Mouse (Mus musculus): Measurements from ENCODE around the gene Neurl1b.
A peak's percentile ranks its signal among the peaks of the same experiment; 100 is the strongest.

The Neurl1b gene

DNA sequence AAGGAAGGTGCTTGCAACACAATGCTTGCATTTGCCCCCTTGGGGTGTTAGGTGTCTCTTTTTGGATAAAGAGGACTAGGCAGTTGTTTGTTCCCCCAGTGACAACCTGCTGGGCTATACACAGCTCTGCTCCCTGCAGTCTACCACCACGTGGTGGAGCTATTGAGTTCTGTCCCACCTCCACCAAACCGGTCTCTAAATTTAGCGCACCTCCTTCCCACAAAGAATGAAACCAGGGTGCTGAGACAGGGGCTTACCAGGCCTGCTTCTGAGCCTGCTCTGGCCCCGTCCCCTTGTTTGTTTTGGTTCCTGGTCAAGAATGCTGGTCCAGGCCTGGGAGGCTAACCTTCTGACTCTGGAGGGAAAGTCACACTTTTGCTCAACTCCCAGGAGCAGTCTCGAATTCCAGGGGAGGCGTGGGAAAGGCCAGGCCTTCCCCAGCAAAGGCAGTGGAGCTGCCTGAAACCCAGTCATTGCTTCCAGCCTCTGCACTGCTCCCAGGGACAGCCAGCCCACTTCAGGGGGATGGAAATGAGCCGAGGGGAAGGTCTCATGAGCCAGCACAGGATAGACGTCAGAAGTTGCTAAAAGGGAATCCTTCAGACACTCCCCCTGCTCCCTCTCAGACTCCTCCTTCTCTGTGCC, 37.1 kb downstream of the Neurl1b start:
- peak; percentile 42 for DNase-seq (ENCODE audit: low read depth, low spot score)

DNA sequence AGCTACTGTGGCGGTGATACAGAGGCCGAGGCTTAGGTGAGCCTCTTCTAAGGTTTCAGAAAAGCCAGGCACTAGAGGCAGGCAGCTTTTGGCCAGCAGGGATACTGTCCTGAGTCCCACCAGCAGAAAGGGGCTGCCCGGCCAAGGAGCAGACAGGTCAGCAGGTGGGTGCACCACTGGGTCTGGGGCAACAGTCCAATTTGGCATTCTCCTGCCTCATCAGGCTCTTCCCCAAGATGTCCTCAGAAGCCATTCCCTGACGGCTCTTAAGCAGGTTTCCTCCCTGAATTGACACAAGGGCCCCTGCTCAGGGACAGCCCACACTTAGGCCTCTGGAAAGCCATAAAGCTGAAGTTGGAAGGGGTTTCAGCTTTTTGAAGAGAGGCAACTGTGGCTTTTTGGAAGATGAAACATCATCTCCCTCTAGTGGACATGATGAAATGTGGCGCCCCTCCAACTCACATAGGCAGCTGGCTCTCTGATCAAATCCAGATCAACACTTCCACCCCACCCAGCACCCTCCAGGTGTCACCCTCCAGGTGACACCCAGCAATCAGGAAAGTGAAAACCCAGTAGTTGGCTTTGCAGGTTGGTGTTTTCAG, 37.8 kb downstream of the Neurl1b start:
- peak; percentile 51 for DNase-seq (ENCODE audit: low read depth, low spot score)

DNA sequence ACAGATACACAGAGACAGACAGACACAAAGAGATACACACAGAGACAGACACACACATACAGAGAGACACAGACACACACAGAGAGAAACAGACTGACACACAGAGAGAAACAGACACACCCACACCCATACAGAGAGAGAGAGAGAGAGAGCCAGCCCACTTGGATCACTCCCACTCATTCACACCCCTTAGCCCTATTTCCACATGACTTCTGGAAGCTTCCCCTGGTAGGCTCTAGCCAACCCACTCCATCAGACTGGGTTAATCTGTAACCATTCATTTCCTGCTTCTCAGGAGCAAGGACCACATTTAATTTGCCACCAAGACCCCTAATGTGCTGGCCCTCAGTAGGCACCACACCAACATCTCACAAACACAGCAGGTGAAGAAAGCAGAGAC, 42.9 kb downstream of the Neurl1b start:
- DNase-seq (ENCODE audit: low read depth, low spot score) = no peak

DNA sequence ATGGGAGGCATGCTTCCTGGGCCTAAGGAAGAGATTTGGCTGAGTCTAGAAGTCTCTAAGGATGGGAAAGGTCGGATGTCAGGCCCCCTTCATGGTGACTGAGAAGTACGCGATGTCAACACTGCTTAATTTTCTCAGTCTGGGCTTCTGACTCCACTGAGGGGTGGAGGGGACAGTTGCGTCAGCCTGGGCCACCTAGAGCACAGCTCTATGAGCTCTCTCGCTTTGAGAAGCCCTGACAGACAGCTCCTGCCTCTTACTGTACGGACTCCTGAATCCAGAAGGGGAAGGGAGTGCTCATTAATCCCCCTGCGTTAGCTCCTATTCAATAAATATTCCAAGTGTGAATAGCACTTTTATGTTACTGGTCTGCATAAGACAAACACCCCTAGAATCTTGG, 43.4 kb downstream of the Neurl1b start:
- no peak for DNase-seq (ENCODE audit: low read depth, low spot score)

DNA sequence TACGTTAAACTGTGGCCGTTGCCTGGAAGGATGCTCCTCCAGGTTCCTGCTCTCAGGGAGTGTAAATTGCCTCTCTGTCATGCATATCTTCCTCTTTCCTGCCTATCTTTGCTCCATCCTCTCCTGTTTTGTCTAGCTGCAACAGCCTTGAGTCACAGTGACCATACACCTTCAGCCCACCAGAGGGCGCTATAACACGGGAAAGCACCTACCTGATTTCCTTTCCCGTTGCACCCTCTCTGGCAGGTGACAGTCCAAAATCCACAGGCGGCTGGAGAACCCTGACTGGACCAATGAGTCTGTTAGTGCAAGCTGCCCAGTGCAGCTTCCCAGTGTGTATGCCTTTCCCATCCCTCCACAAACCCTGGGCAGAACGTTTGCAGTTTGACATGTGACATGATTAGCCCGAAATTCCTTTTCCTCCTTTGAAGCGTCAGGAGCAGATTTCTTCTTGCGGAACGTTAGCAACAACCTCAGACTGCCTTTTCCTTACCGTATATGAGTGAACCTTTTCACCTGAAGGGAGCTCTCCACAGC, 48.1 kb downstream of the Neurl1b start:
- DNase-seq (ENCODE audit: low read depth, low spot score) = peak; percentile 64

DNA sequence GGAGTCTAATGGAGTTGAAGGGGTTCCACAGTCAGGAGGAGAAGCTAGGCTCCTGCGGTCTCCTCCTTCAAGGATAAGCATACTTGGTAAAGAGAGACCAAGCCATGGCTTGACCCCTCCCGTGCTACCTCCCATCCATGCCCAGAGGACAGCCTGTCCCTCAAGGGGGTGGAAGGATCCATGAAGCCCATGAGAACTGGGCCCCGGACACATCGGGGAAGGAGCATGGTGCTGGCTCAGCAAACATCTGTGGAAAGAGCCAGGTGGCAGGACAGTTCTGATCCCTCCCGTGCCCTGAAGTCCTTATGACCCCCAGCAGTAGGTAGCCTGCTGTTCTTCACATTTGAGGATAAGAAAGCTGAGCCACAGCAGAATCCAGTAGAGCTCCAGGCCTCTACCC, 48.8 kb downstream of the Neurl1b start:
- no peak for DNase-seq (ENCODE audit: low read depth, low spot score)

DNA sequence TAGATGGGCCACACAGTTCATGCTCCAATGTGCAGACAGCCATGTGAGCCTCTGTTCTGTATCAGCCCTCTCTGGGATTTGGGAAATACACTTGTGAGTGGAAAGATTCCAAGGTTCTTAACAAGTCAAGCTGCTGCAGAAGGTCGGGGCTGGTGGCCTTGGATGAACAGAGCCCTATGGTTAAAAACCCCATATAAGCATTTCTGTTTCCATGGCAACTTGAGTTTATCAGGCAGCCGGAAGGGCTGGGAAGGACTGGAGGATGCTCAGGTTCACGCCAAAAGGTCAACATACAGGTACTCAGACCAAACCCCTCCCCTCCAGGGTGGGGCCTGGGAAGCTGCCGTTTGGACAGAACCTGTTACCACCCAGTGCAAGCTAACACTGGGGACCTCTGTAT, 49.4 kb downstream of the Neurl1b start:
- no peak for DNase-seq (ENCODE audit: low read depth, low spot score)

DNA sequence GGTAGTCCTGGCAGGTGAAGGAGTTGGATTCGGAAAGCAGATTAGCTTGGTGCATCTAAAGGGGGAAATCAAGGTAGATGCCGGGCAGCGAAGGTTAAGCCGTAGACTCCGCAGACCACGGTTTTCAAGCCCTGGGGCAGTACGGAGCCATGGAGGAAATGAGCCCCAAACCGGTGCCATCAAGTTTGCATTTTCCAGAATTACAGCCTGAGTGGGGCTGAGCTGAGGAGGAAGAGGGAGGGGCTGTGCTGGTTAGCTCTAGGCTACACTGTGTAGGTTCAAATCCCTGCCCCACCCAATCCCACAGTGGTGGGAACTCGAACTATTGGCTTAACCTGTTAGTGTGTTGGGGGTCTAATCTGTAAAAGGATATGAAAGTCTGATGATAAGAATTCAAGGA, 49.9 kb downstream of the Neurl1b start:
- no peak for DNase-seq (ENCODE audit: low read depth, low spot score)

DNA sequence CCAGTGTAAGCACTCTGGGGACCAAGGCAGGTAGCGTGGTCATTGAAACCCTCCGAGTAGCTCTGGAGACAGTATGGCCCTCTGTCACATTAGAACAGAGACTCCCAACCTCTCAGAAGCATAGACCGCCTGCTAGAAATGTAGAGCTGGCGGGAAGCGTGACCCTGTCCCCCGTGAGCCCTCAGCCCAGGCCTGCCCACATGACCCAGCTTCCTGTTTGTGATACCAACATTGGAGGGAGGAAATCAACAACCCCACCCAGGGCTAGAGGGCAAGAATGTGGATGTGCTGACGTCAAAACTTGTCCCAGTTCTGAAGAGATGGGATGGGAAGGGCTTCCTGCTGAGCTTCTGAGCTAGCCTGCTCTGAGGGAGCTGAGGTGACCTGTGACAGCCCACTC, 50.3 kb downstream of the Neurl1b start:
- DNase-seq (ENCODE audit: low read depth, low spot score) = no peak

DNA sequence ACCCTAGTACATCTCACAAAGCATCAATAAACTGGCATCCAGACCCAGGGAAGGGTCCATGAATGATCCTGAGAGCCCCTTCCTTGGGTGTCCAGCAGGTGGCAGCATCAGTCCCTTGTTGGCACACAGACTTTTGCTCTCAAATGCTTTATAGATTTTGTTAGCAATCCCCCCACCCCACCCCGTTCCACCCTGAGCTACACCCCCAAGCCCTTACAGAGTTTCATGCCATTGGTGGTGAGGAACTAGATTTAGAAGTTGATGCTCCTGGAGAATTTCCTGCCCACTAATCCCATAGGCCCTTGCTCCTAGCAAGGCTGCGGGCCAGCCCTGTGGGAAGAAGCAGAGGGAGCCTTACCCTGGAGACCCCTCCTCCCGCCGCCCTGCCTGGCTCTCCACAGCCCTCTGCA, 52.1 kb downstream of the Neurl1b start:
- DNase-seq (ENCODE audit: low read depth, low spot score) = peak; percentile 74

DNA sequence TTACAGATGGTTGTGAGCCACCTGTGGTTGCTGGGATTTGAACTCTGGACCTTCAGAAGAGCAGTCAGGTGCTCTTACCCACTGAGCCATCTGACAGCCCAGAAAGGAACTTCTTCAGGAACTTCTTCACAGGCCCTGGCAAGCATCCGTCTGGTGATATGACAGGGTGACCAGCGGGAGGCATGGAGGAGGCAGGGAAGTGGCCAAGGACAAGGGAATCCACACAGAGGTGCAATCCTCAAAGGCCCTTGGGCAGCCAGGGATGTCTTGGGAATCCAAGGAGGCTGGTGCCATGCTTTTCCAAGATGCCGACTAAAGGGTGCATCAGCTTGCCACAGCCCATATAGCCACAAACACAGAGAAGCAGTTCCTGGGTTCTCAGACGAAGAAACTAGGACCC, 53.0 kb downstream of the Neurl1b start:
- no peak for DNase-seq (ENCODE audit: low read depth, low spot score)

DNA sequence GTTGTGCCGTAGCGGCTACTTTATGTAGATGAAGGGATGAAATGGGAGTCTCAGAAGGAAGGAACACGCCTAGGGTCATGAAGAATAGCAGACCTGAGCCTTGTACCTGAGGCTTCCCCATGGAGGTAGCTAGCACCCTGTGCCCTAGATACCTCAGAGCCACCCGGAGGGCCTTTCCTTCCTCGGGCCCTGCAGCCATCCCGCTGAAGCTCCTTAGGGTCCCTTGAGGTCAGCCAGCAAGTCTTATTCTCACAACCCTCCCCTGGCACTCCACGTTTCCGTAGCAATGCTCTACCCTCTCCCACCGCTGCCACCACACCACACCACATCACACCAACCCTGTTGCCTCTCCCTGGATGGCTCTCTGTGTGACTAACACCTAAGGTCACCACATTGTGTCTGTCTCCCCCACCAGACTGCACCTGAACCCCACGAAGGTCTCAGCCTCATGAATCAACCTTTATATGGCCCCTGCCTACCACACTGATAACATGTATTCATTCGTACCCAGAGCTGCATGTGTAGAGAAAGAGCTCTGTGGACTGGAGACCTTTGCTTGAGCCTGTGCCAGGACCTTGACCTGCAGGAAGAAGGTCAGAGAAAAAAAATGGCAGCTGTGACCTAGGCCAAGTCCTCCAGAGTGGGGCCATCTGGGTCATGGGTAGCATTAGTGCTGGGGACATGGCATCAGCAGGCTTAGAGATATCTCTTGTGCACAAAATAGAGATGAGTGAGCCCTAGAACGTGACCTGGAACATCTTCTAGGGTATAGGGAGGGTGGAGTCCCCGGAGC, 53.7 kb downstream of the Neurl1b start:
- DNase-seq (ENCODE audit: low read depth, low spot score) = no peak

DNA sequence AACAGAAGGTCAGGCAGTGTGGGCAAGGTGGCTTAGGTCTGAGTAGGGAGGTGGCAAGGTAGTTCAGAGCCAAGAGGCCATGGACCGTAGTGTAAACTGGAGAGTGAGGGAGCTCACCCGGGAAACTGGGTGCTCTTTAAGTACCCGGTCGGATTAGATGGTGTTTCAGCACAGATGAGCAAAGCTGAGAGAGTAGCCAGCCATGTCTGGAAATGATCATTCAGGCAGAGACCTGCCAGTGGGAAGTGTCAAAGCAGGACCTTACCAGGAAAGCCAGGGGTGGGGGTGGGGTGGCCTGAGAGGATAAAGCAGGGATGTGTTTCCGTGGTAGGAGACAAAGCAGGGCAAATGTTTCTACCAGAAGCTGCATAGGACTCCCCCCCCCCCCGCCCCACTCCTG, 62.2 kb downstream of the Neurl1b start:
- DNase-seq (ENCODE audit: low read depth, low spot score) = peak; percentile 17

DNA sequence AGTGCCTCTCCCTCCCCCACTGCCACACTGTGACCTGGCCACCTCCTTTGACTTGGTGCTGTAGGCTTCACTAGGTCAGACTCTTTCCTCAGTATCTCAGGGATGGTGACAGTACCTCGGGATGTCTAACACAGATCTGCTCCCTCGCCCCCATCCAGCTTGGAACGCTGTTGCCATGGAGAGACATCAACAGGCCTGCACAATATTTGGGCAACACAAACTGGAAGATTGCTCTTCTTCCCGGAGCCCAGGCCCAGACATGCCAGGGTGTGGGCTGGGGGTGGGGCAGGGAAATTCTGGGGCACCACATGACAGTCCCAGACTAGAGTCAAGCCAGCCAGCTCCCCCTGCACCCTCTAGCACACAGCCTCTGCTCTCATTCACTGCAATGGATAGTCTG, 64.0 kb downstream of the Neurl1b start:
- no peak for DNase-seq (ENCODE audit: low read depth, low spot score)

DNA sequence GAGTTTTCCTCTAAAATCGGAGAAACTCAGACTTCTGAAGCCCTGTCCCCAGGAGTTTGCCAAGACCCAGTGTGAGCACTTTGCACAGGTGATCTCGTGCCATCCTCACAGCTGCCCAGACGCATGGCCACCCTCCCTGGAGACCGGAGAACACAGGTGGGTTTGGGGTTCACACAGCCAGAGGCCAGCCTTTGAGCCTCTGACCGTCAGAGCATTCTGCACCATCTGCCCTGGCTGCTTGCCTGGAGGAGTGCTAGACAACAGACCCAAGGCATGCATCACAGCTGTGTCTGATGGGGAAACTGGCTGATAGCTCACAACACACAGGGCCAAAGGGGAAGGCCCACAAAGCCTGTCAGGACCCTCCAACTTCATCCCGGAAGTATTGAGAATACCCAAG, 65.0 kb downstream of the Neurl1b start:
- no peak for DNase-seq (ENCODE audit: low read depth, low spot score)

DNA sequence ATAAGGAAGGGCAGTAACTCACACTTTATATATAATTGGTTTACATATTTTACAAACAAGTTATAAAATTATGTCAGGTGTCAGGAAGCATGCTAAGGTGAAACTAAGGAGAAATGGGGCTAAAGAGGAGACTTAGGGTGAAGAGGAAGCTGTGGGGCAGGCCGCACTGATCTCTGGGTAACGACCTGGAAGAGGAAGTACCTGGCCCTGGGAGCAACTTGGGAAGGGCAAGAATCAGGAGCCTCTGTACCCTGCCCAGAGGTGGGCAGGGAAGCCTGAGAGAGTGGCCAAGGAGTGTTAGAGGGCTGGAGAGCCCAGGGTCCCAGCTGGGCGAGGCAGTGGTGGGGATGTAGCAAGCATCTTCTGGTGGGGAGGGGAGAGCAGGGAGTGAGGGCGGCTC, 66.3 kb downstream of the Neurl1b start:
- no peak for DNase-seq (ENCODE audit: low read depth, low spot score)

DNA sequence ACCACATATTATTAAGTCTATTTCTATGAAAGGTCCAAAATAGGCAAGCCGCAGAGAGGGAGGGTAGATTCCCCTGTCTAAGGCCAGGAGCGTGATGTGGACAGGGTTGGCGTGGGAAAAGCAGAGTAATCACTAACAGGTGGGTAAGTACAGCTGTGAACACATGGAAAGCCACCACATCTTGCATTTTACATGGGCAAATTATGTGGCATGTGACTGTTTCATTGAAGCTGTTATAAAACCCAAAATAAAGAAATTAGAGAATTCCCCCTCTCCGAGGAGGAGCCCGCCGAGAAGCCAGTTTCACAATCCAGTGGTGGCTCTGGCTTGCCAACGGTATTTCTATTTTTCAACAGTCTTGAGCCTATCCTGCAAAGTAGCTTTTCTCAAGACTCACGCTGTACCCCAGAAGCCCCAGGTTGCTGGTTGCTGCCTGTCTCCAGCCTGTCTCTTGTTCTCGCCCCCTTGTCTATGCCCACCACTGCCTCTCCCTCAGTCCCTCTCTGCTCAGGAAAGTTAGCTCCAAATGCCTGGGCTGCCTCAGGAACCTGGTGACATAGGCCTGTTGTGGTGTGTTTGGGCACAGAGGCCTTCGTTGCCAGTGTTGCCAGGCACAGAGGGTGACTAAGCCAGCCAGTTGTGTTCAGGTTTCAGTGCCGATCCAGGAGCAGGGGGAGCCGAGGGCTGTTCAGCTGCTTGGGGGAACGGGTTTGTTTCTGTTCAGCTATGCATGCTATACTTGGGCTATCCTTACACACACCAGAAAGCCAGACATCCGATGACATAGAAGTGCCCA, 70.2 kb downstream of the Neurl1b start:
- DNase-seq (ENCODE audit: low read depth, low spot score) = no peak

DNA sequence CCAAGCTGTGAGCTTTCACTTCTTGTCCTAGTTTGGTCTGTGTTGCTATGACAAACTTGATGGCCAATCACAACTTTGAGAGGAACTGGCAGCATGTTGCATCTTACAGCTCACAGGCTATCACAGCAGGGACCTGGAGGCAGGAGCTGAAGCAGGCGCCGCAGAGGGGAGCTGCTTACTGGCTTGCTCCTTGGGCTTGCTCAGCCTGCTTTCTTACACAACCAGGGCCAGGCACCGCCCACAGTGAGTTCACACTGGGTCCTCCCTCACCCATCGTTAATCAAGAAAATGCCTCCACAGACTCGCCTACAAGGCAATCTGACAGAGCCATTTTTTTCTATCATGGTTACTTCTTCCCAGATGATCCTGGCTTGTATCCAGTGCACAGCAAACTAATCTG, 72.6 kb downstream of the Neurl1b start:
- DNase-seq (ENCODE audit: low read depth, low spot score) = no peak

DNA sequence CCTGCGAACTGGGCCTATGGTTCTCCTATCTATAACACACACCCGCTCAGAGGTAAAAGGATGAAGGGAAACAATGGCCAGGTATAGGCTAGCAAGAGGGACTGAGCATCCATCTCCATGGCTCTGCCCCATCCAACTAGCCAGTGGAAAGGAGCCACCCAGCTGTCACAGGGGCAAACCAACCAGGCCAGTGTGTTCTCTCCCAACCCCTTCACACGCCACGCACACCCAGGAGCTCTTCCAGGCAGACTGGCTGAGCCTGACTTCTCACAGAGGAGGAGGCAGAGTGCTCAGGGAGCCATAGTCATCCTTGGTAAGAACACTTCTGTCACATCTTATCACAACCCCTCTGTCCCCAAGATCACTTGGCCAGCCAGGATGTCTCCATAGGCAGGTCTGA, 73.3 kb downstream of the Neurl1b start:
- DNase-seq (ENCODE audit: low read depth, low spot score) = no peak

DNA sequence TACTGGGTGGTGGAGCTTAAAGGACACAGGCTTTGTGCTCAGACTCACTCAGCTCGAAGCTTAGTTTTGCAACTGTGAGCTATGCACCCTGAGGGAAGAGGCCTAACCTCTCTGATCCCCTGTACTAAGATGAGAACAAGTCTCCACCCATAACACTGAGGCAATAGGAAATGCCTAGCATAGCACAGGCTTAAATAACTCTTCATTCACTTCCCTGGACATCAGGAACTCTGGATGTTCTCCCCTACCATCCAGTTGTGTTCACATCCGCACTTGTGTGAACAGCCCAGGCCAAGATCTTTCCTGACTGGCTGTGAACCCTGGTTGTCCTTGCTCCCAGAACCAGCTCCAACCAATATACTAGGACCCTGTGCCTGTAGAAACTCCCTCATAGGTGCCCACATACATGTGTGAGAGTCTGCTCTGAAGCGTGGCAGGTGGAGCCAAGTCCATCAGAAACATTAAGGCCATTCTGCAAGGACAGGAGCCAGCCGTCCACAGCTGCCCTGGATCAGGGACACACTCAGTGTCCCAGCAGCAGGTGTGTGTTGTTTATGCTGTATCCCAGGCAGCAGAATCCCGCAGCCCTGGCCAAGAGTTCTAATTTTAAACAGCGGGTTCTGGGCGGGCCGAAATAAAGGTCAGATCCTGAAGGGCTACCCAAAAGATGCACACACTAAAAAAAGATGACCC, 74.2 kb downstream of the Neurl1b start:
- no peak for DNase-seq (ENCODE audit: low read depth, low spot score)

DNA sequence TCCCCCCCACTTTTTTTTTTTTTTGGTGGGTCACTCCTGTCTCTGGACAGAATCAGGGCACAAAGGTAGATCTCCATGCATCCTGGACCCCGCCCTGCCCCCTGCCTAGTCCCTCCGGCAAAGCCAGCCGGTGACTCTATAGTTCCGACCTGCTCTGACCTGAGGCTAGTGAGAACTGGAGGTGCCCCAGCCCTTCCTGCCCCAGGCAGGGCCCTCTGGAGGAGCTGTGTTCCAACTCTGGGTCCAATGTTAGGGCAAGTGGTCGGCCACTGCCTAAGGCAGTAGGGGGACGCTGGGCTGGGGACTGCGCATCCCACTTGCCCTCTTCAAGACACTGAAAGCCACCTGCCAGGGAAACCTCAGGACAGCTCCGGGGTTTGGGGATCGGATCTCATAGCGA, 75.4 kb downstream of the Neurl1b start:
- DNase-seq (ENCODE audit: low read depth, low spot score) = no peak
